Mouse (Mus musculus) C2C12 (cell line): ENCODE data around the gene Gid4. TPM values are rescaled to one million over a fixed set of nuclear protein-coding genes. Genes with fewer than 3 reads are reported as not detected.

Experiments
- H3K27me3 ChIP-seq: one replicate; pipeline ENCODE4 v1.6.1; 2011; ENCODE audit not compliant: control insufficient read depth, insufficient read depth, insufficient read length
- H3K36me3 ChIP-seq: one replicate; pipeline ENCODE4 v1.6.1; 2011; ENCODE audit not compliant: control insufficient read depth, insufficient read depth
- H3K4me3 ChIP-seq: one replicate; pipeline ENCODE4 v1.5.1; 2011; ENCODE audit warnings: mild to moderate bottlenecking, control low read depth; ENCODE audit not compliant: poor library complexity, insufficient read depth, severe bottlenecking
- H3K79me2 ChIP-seq: one replicate; pipeline ENCODE4 v1.6.1; 2011; ENCODE audit not compliant: control insufficient read depth, insufficient read depth
- H3K79me3 ChIP-seq: one replicate; pipeline ENCODE4 v1.6.1; 2011; ENCODE audit warnings: low read depth, control low read depth
- H3ac ChIP-seq: one replicate; pipeline ENCODE3; 2011; ENCODE audit warnings: low read depth; ENCODE audit not compliant: control insufficient read depth, insufficient read length
- CEBPB ChIP-seq: IDR thresholded peaks from one replicate; pipeline ENCODE4 v1.6.1; 2011; ENCODE audit warnings: low read depth, mild to moderate bottlenecking, control low read depth, moderate library complexity
- CTCF ChIP-seq: IDR thresholded peaks from one replicate; pipeline ENCODE4 v1.5.1; 2011; ENCODE audit not compliant: control insufficient read depth, insufficient read depth, insufficient read length
- FOSL1 ChIP-seq: IDR thresholded peaks from one replicate; pipeline ENCODE4 v1.8.0; 2011; ENCODE audit warnings: mild to moderate bottlenecking, low read length; ENCODE audit not compliant: poor library complexity, insufficient read depth, severe bottlenecking
- MAX ChIP-seq: IDR thresholded peaks from one replicate; pipeline ENCODE4 v1.6.1; 2011; ENCODE audit warnings: mild to moderate bottlenecking, control low read depth
- MYOD1 ChIP-seq: IDR thresholded peaks from one replicate; pipeline ENCODE4 v1.6.1; 2011; ENCODE audit warnings: low read depth; ENCODE audit not compliant: control insufficient read depth, insufficient read length
- MYOG ChIP-seq: IDR thresholded peaks from one replicate; pipeline ENCODE4 v1.6.1; 2011; ENCODE audit not compliant: control insufficient read depth, insufficient read length; ENCODE audit errors: extremely low read depth
- USF1 ChIP-seq: IDR thresholded peaks from one replicate; pipeline ENCODE4 v1.6.1; 2011; ENCODE audit warnings: low read depth, mild to moderate bottlenecking, control low read depth, moderate library complexity
- long read RNA-seq, 2 experiments: library from polyadenylated mRNA; unstranded; transcript quantifications; one replicate each; pipeline ENCODE4 v2.0.0; 2019 to 2020
- polyA plus RNA-seq: library from polyadenylated mRNA; unstranded; fragments of >200 nt; fragmentation: generic; extraction: Trizol; gene quantifications from one replicate; pipeline ENCODE4 v1.2.1, GENCODE M21; 2012; ENCODE audit warnings: missing spikeins

The Gid4 gene
- polyA plus RNA-seq = 6.0 TPM
- long read RNA-seq, experiment 1, full-length matches to known transcripts = 6 of 17 reads
- long read RNA-seq, experiment 1, partial matches to known transcripts = 0 of 17 reads
- long read RNA-seq, experiment 1, other reads (novel, unspliced or antisense) = 11 of 17 reads
- long read RNA-seq, experiment 2, full-length matches to known transcripts = 121 of 138 reads
- long read RNA-seq, experiment 2, partial matches to known transcripts = 3 of 138 reads
- long read RNA-seq, experiment 2, other reads (novel, unspliced or antisense) = 14 of 138 reads

DNA sequence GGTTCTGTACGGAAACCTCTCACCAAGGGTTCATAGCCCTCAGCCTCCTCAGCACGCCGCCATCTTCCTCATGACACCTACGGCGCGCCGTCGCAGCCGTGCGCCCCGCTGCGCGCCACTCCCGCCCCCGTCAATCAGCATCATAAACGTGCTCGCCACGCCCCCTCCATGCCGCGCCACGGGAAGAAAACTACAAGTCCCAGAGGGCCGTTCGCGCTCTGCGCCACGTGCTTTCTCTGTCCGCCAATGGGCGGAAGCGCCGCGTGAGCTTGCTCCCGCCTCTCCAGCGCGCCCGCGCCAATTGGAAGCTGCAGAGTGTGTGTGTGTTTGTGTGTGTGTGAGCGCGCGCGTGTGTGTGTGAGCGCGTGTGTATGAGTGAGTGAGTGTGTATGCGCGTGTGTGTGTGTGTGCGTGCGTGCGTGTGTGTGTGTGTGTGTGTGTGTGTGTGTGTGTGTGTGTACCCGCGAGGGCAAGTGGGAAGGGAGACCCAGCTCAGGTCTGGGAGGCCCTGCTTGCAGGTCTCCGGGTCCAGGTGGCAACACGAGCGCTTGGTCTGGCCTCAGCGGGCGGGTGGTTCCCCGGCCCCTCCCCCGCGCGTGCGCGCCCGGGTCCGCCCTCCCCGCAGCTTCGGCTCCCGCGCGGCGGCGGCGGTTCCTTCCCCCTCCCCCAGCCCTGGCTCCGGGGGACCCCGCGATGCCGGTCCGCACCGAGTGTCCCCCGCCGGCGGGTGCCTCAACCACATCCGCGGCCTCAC, at the start of gene Gid4:
TSS of gene Gid4 (plus strand) at position 183 of the 754 bp plus-strand sequence.
- peaks cover 18% of the 10 kb centered on the region for H3K79me3 ChIP-seq
- no peaks in the 10 kb centered on the region for H3K36me3 ChIP-seq
- peaks cover 69% of the 10 kb centered on the region for H3K79me2 ChIP-seq
- peak within 1 kb of the TSS; percentile 95 for H3ac ChIP-seq
- TF ChIP-seq FOSL1 (no peak), USF1 (peak; percentile 97), MAX (peak; percentile 93)
- no peaks in the 10 kb centered on the region for H3K27me3 ChIP-seq
- peak within 1 kb of the TSS; percentile 79 for H3K4me3 ChIP-seq

DNA sequence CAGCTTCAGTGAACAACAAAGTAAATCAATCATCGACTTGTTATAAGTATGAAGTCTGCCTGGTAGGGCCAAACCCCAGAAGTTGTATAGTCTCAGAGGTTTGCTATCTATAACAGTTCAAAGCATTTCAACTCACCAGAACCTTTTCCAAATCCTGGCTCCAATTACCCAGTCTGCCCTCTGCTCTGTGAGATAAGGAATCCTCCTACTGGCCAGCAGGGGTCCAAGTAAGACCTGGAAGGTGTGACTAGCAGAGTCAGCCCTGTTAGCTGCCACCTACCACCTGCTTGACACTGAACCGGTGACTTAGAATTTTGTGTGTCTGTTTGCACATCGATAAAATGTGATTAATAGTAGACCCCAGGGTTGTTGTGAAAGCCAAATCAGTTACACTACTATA, 49.7 kb upstream of the Gid4 start:
- H3K4me3 ChIP-seq = no peak overlapping the region
- H3K27me3 ChIP-seq = peaks cover 5% of the 10 kb centered on the region
- TF ChIP-seq FOSL1 = no peak
- TF ChIP-seq MAX = no peak
- TF ChIP-seq CTCF = no peak
- TF ChIP-seq CEBPB = no peak
- TF ChIP-seq MYOD1 = no peak
- no peak for TF ChIP-seq MYOG
- TF ChIP-seq USF1 = no peak
- H3K36me3 ChIP-seq = no peaks in the 10 kb centered on the region
- H3K79me2 ChIP-seq = no peaks in the 10 kb centered on the region
- no peak overlapping the region for H3ac ChIP-seq
- H3K79me3 ChIP-seq = no peaks in the 10 kb centered on the region

DNA sequence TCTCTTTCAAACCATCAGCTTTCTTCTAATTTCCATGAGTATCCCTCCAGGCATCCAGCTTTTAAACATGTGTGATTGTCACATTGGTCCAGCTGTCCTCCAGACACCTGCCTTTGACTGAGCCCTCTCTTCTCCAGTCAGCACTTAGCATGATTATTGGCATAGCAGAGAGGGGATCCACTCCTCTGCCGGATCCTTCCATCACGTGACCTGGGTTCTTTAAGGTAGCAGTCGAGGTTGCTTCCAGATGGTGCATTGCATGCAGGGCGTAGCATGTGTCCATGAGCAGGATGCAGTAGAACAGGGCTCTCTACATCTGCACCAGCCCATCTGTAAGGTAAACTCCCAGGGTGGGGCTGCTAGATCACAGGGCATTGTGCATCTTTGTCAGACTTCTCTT, 48.0 kb upstream of the Gid4 start:
- Histone ChIP-seq H3K4me3 (no peak overlapping the region), H3K27me3 (peaks cover 5% of the 10 kb centered on the region), H3K79me3 (no peaks in the 10 kb centered on the region), H3K36me3 (no peaks in the 10 kb centered on the region), H3K79me2 (no peaks in the 10 kb centered on the region), H3ac (no peak overlapping the region)
- no peak for TF ChIP-seq CTCF
- TF ChIP-seq USF1 = peak; percentile 93

DNA sequence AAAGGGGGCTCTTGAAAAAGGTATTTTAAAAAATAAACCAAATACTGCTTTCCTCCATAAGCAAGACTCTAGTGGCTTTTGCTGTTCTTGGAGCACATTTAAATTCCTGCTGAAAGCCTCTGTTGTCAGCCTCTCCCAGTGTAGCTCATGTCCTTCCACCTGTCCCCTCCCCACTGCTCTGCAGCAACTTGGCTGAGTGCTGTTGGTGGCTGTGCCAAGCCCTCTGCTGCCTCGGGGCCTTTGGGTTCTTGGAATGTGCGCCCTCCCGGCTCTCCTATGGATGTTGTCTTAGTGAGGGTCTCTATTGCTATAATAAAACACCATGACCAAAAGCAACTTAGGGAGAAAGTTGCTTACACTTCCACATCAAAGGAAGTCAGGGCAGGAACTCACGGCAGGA, 47.5 kb upstream of the Gid4 start:
- H3K4me3 ChIP-seq = no peak overlapping the region
- TF ChIP-seq FOSL1 = no peak
- no peak for TF ChIP-seq MYOG
- H3K36me3 ChIP-seq = no peaks in the 10 kb centered on the region
- no peak overlapping the region for H3ac ChIP-seq
- H3K79me3 ChIP-seq = no peaks in the 10 kb centered on the region
- H3K27me3 ChIP-seq = no peaks in the 10 kb centered on the region
- H3K79me2 ChIP-seq = no peaks in the 10 kb centered on the region

DNA sequence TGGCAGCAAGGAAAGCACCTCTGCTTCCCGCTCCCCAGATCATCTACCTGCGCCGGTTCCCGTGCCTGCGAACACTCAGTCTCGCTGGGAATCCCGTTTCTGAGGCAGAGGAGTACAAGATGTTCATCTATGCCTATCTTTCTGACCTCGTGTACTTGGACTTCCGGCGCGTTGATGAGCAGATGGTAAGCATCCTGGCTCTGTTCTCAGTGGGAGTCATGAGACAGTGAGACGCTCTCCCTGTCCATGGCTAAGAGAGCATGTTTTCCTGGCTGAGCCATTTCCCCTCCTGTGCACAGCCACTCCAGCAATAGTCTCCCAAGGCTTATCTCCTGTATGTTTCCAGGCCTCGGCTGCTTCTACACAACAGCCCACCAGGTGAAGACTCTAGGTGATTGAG, 46.5 kb upstream of the Gid4 start:
- no peaks in the 10 kb centered on the region for H3K36me3 ChIP-seq
- no peak overlapping the region for H3K4me3 ChIP-seq
- no peaks in the 10 kb centered on the region for H3K27me3 ChIP-seq
- no peaks in the 10 kb centered on the region for H3K79me3 ChIP-seq
- no peaks in the 10 kb centered on the region for H3K79me2 ChIP-seq
- no peak for TF ChIP-seq CEBPB
- TF ChIP-seq CTCF = no peak
- no peak for TF ChIP-seq MYOD1
- no peak for TF ChIP-seq MAX
- no peak for TF ChIP-seq USF1
- no peak overlapping the region for H3ac ChIP-seq

DNA sequence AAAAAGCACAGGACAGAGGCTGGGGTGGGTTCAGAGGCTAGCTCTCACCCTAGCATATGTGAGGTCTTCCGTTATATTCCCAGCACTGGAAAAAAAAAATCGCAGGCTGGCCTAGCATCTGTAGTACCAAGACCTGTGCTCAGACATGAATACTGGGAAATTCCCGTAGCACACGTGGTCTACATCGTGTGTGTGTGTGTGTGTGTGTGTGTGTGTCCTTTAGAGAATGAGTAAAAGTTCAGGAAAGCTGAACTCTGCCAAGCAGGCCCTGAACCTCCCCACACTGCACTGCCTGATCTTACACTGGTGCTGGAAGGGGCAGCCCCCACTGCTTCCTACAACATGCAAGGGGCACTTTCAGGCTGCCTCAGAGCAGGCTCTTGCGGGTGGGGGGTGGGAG, 42.5 kb upstream of the Gid4 start:
- Histone ChIP-seq H3K27me3 (peaks cover 3% of the 10 kb centered on the region), H3K79me2 (no peaks in the 10 kb centered on the region), H3ac (no peak overlapping the region), H3K4me3 (no peak overlapping the region), H3K36me3 (no peaks in the 10 kb centered on the region), H3K79me3 (no peaks in the 10 kb centered on the region)
- TF ChIP-seq FOSL1 (no peak), CTCF (no peak), MAX (no peak), MYOG (no peak), MYOD1 (no peak), USF1 (no peak), CEBPB (no peak)
